Mouse (Mus musculus) fibroblast of lung, adult 2 months (primary cell): ENCODE results near the gene Cdh20.

Experiments
- DNase-seq: peaks from one replicate; pipeline ENCODE4 v3.0.0-alpha.2; 2011; ENCODE audit warnings: low read depth

Cdh20 gene

DNA sequence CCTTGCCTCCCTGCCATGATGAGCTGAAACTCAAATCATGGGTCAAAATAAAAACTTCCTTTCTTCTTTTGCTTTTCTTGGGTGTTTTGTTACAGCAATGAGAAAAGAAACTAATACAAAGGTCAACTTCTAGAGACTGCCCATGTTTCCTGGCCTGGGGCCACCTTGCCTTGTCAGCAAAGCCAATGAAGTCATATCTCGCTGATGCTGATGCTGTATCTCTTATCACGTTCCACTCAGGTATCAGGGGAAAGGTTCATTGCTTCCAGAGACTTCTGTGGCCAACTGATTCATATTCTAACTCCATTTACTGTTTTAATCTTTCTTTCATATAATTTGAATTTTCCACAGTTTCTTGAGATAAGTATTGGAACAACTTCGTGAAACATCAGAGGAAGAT is 273.3 kb downstream of the Cdh20 start:
- no peak for DNase-seq
